Mouse (Mus musculus): ENCODE data around the gene Ccdc190.

Gene Ccdc190

GRCm38 (mm10) chr1:169928454-169928971 lies at the start of gene Ccdc190:
Gene Ccdc190 (plus strand): TSS chr1:169928648.
- peak; percentile 12 to 20 for DNase-seq

DNA sequence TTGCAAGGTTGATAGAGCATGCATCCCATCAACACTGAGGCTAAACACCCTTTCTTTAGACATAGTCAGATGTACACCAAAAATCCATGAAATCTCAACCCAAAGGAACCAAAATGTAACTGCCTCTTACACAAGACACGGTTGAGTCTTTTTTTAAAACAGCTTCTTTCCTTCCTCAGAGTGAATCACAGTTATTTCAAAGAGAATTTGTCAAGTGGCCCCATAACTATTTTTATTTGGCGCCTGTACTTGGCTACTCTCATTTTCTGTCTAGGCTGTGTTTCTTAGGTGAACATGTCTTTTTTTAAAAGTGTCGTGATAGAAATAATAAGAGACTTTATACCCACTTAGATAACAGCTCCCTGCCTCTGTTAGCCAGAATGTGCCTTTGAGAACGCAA lies 49.4 kb upstream of the Ccdc190 start:
- DNase-seq, result no peak

DNA sequence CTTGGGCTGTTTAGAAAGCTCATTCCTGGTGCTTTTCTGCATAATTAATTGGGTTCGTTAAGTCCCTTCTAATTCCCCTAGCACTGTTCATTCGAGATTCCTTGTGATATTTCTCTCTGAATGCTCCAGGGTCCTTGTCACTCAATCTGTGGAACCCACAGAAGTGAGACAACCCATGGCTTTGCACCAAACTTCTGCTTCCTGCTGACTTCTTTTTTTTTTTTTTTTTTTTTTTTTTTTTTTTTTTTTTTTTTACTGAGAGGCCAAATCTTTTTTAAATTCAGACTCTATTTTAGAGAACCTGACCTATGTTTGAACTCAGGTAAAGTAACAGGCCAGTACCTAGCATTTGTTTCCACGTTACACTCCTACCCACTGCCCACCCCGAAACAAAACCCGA lies 48.3 kb upstream of the Ccdc190 start:
- DNase-seq, result no peak

GRCm38 (mm10) chr1:169883081-169883565 lies 45.3 kb upstream of the Ccdc190 start:
- DNase-seq, result no peak

DNA sequence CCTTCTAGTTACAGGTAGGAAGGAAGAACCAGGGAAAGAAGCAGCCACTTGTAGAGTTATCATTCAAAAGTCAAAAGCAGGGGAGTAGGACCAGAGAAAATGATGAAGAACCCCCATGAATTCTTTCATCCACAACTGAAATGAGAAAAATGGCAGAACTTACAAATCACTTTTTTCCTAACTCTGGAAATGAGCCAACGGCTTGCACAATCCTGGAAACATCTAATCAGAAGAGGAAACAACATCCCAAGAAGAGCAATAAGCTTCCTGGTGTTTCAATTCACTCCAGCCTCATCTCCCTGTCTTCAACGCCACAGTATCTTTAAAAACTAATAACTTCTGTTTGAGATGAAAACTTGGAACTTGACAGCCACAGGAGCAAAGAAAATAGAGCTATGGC lies 39.2 kb upstream of the Ccdc190 start:
- DNase-seq, result no peak

GRCm38 (mm10) chr1:169893976-169894375 lies 34.5 kb upstream of the Ccdc190 start:
- DNase-seq, result no peak

DNA sequence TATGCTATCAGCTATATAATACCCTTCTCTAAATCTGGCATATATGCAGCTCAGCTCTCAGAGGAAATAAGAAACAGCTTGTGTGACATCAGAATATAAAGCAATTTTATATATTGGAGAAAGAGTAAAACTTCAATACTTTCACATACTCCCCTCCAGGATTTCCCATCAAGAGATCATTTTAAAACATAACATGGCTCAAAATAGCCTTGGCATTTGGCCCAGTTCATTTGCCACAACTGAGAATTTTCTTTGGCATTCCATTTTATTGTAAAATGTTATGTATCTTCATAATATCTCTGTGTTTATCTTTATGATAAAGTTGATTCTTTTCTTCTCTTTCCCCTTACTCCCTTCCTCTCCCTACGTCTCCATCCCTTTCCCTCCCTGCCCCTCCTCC lies 32.8 kb upstream of the Ccdc190 start:
- DNase-seq, result no peak

- no peak for DNase-seq
These were observed 30.5 kb upstream of the Ccdc190 start for GRCm38 (mm10) chr1:169897916-169898315.

DNA sequence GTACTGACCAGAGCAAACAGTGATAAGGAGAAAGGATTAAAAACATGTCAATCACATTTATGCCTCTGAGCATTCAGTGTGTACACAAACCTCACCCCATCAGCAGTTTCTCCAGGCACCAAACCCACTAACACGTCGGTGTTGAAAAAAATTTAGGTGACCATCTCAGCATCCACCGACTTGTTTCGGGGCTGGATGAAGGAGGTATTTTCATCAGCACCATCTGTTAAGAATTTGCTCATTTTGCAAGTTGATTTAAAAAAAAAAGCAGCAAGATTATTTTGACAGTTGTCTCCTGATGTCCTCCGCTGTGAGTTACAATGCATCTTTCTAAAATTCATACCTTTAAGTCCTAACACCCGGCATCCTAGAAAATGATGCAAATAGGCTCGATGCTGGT lies 29.8 kb upstream of the Ccdc190 start:
- DNase-seq, result no peak

- DNase-seq, result no peak
These were observed 27.6 kb upstream of the Ccdc190 start for GRCm38 (mm10) chr1:169900771-169901336.

- no peak for DNase-seq
These were observed 19.3 kb upstream of the Ccdc190 start for GRCm38 (mm10) chr1:169909163-169909562.

DNA sequence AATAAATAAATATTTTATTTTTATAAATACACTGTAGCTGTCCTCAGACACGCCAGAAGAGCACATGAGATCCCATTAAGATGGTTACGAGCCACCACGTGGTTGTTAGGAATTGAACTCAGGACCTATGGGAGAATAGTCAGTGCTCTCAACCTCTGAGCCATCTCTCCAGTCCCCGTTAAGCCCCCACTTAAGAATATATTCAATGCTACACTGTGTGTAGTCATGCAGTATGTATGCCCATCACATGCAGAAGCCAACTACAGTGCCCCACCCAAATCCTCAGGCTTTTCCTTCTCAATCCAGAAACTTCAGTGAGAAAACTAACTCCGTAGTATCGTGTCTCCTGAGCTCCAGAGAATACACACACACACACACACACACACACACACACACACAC lies 18.8 kb upstream of the Ccdc190 start:
- no peak for DNase-seq

DNA sequence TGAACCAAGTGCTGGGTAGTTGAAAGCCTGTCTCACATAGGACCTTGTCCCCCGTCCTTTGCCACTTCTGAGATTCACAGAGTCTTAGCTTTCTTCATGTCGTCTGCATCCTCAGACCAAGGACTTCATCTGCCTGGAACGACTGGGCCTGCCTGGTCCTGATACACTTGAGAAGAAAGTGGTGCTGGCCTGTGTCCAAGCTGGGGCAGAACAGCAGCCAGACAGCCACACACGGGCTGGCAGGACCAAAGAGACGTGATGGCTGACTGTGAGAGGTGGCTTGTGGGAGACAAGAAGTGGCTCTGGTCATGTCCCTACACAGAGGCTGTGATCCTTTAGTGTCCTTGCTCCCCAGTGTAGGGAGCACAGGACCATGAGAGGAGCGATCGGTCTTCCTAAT lies 17.7 kb upstream of the Ccdc190 start:
- no peak for DNase-seq

DNA sequence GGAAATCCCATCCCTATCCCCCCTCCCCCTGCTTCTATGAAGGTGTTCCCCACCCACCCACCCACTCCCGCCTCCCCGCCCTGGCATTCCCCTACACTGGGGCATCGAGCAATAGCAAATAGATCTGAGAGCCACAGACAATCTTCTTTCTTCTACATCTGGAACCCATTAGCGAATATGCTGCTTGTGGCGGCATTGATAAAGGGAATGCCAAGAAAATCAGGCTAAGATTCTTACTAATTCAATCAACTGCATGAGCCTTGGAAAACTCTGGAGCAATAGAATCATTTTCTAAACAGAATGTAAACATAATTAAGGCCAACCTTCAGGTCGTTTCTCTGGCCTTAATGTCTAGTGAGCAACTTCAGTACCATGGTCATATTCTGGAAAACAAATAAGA lies 16.9 kb upstream of the Ccdc190 start:
- DNase-seq, result no peak

GRCm38 (mm10) chr1:169916659-169917058 lies 11.8 kb upstream of the Ccdc190 start:
- DNase-seq, result no peak

GRCm38 (mm10) chr1:169917115-169917796 lies 11.2 kb upstream of the Ccdc190 start:
- DNase-seq, result no peak

GRCm38 (mm10) chr1:169917998-169918397 lies 10.4 kb upstream of the Ccdc190 start:
- DNase-seq, result peak in 1 of 2 experiments; percentile 27

- peak; percentile 39 to 86 for DNase-seq
These were observed 9.2 kb upstream of the Ccdc190 start for GRCm38 (mm10) chr1:169919211-169919610.

DNA sequence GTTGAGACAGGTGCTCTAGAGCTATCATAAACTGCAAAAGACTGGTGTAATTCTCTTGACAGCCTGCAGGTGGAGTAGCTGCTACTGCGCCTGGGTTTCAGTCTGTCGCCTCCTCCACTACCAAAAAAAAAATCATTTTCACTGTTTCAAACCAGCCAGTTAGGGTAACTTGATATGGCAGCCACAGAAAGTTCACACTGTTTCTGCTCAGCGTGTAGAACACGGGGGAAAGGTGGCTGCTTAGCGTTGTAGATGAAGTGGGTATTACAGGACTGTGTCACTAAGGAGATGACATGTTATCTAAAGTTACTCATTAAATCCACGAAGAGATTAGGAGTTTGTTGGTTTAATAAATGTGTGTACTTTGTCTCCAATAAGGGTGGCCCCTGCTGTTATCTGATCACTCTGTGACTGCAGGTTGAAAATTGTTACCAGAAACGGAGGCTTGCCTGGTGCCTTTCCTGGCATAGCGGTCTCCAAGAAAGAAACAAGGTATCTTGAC lies 6.7 kb upstream of the Ccdc190 start:
- DNase-seq, result peak; percentile 15 to 38

DNA sequence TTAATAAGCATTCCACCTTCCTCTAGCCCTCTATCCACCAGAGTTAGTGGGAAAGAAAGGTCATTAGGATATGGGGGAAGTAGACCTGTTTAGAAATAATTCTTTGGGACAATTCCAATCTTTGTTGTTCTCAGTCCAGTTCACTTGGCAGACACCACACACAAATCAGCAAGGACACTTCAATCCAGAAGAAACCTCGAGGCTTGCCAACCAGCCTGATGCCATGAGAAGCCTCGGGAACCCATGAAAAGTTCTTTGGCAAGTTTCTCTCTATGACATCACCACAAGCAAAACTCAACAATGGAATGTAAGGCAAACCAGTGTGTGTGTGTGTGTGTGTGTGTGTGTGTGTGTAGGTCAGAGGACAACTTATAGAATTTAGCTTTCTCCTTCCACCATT lies 3.9 kb upstream of the Ccdc190 start:
- no peak for DNase-seq

- no peak for DNase-seq
These were observed 587 bp upstream of the Ccdc190 start for GRCm38 (mm10) chr1:169927753-169928369.

DNA sequence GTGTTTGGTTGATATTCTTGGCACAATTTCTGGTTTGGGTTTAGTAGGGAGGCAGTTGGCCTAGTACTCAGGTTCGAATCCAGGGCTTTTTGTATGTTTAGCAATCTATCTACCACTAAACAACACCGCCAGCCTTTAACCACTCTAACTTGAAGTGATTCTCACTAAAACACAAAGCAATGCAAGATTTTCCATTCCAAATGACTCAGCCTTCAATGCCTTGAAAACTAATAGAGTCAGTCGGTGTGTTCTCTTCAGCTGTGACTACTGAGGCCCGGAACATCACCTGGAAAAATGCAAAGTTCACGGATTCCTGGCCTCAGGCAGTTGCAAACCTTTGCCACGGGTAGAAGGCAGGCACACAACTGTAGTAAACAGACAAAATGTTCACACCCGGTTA lies 3.2 kb downstream of the Ccdc190 start:
- DNase-seq, result no peak

GRCm38 (mm10) chr1:169932122-169932746 lies 3.8 kb downstream of the Ccdc190 start:
- no peak for DNase-seq
